Mouse (Mus musculus): ENCODE measurements around the gene Btbd35f24.
"Not testable (repeated sequence)": the region's sequence is repeated elsewhere in the genome, so short reads cannot be mapped to it uniquely, and the experiment has no call there.

The Btbd35f24 gene

DNA sequence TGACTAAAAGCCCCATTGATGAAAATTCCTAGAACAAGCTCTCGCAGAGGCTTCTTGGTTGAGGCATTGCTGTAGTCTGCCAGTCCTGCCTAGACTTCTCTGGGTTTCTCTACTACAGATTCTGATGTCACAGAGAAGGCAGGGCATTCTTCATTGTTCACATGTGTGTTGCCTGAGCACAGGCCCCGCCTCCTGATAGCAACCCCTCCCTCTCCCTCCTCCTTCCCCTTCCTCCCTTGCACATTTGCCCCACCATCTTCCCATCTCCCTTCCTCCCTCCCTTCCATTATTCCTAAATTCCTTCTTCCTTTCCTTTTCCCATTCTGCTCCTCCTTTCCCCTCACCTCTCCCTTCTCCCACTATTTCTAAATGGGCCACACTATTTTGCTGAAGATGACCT is at the start of gene Btbd35f24:
Gene Btbd35f24, minus strand, starts transcription at position 101 of the 400 bp plus-strand sequence.
- DNase-seq (ENCODE audit: low spot score) = not testable (repeated sequence)

All from c-Kit-positive CD71-positive TER-119-positive erythroid progenitor cells, embryonic 14.5 days (primary cell).